Mouse (Mus musculus) heart, embryonic 12.5 days (tissue): Measurements from ENCODE around the gene Tlx2. TPM values are rescaled to one million over a fixed set of nuclear protein-coding genes. Genes with fewer than 3 reads are reported as not detected.

Source experiments
- ATAC-seq: fragments of 200-750 bp; cut with Nextera tagmentation; 2 replicates; pipeline ENCODE4 v1.8.0; 2017; ENCODE audit warnings: moderate TSS enrichment, moderate library complexity; ENCODE audit not compliant: insufficient number of reproducible peaks, low FRiP score
- H3K27ac ChIP-seq: fragments of 300-500 bp; sonication (generic); 2 replicates; pipeline ENCODE4 v1.5.1; 2016; ENCODE audit warnings: mild to moderate bottlenecking, moderate library complexity; ENCODE audit not compliant: poor library complexity, severe bottlenecking
- H3K27me3 ChIP-seq: fragments of 300-500 bp; sonication (generic); replicated peaks from 2 replicates; pipeline ENCODE4 v1.6.1; 2016; ENCODE audit warnings: mild to moderate bottlenecking, moderate library complexity
- H3K36me3 ChIP-seq: fragments of 300-500 bp; sonication (generic); 2 replicates; pipeline ENCODE4 v1.6.1; 2016; ENCODE audit warnings: mild to moderate bottlenecking, moderate library complexity
- H3K4me1 ChIP-seq: fragments of 300-500 bp; sonication (generic); replicated peaks from 2 replicates; pipeline ENCODE4 v1.6.1; 2016; ENCODE audit warnings: mild to moderate bottlenecking
- H3K4me2 ChIP-seq: fragments of 300-500 bp; sonication (generic); 2 replicates; pipeline ENCODE4 v1.6.1; 2016; ENCODE audit warnings: mild to moderate bottlenecking, moderate library complexity
- H3K4me3 ChIP-seq: fragments of 300-500 bp; sonication (generic); 2 replicates; pipeline ENCODE4 v1.5.1; 2016; ENCODE audit warnings: mild to moderate bottlenecking
- H3K9ac ChIP-seq: fragments of 300-500 bp; sonication (generic); 2 replicates; pipeline ENCODE4 v1.6.1; 2016; ENCODE audit warnings: mild to moderate bottlenecking, moderate library complexity
- H3K9me3 ChIP-seq: fragments of 300-500 bp; sonication (generic); replicated peaks from 2 replicates; pipeline ENCODE4 v1.6.1; 2016; ENCODE audit warnings: mild to moderate bottlenecking, moderate library complexity
- WGBS: fragments of 180-500 bp; shearing (Covaris S2); methylation state at CpG from one replicate; pipeline ENCODE4 v1.1.7; 2016; 5-methylcytosine and 5-hydroxymethylcytosine counted together
- polyA plus RNA-seq: library from polyadenylated mRNA; unstranded; fragments of >200 nt; fragmentation: Nextera tagmentation; extraction: Ambion mirVana; gene quantifications from 2 replicates; pipeline ENCODE4 v1.2.1, GENCODE M21; 2016

Tlx2 gene
- polyA plus RNA-seq, 1 experiment from 2014 or later = 0.18 TPM

DNA sequence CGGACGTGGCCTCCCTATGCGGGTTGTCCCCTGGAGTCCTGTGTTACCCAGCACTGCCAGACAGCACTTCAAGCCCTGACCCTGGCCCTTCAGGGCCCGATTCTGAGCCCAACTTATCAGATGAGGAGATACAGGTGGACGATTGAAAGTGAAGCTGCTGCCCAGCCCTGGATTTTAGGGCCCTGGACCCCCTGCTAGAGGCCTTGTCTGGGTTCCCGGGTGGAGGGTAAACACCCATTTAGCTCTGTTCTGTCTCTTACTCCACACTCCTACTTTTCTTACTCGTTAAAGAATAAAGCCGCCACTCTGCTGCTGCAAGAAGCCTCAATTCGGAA is 17.8 kb upstream of the Tlx2 start:
- Histone ChIP-seq H3K9ac (no peak overlapping the region), H3K4me1 (peaks cover 25% of the 10 kb centered on the region), H3K4me2 (peak overlapping the region; percentile 68), H3K36me3 (no peaks in the 10 kb centered on the region), H3K4me3 (peak overlapping the region; percentile 39), H3K9me3 (no peaks in the 10 kb centered on the region), H3K27ac (no peak overlapping the region), H3K27me3 (peaks cover 82% of the 10 kb centered on the region)
- WGBS = 11% methylated on average over 9 of the region's 9 CpGs
- no peak for ATAC-seq

DNA sequence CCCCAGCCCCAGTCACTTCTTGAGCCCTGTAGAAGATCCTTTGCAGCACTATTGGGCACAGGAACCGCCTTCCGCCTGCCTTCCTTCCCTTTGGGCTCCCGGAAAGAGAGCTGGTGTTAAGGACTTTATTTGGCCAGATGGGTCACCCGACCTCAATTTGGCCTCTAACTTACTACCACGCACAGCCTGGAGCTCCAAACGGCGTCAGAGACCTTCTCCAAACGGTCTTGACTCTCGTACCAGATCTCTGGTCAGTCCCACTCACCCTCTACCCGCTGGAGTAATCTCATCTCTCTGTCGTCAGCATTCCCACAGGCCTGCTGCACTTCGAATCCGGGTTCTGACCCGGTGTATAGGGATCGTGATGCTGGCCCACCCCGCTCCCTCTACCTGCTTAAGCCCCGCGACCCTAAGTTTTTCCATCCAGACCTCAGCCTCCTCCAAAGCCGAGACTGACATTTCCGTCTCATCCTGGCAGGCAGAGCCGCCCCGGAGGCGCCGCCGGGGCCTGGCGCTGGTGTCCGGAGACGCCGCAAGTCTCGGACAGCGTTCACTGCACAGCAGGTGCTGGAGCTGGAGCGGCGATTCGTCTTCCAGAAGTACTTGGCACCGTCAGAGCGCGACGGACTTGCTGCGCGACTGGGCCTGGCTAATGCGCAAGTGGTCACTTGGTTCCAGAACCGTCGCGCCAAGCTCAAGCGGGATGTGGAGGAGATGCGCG is 17.3 kb upstream of the Tlx2 start:
- no peak for ATAC-seq
- H3K36me3 ChIP-seq = peaks cover 2% of the 10 kb centered on the region; the same call in 1 of the 2 replicates
- no peaks in the 10 kb centered on the region for H3K9me3 ChIP-seq
- peak overlapping the region; percentile 39 for H3K4me3 ChIP-seq
- peak overlapping the region; percentile 68 for H3K4me2 ChIP-seq
- H3K4me1 ChIP-seq = peaks cover 22% of the 10 kb centered on the region
- H3K27me3 ChIP-seq = peaks cover 83% of the 10 kb centered on the region
- no peak overlapping the region for H3K27ac ChIP-seq
- H3K9ac ChIP-seq = peak overlapping the region; percentile 1; the same call in 1 of the 2 replicates
- WGBS = 1% methylated on average over 47 of the region's 47 CpGs

DNA sequence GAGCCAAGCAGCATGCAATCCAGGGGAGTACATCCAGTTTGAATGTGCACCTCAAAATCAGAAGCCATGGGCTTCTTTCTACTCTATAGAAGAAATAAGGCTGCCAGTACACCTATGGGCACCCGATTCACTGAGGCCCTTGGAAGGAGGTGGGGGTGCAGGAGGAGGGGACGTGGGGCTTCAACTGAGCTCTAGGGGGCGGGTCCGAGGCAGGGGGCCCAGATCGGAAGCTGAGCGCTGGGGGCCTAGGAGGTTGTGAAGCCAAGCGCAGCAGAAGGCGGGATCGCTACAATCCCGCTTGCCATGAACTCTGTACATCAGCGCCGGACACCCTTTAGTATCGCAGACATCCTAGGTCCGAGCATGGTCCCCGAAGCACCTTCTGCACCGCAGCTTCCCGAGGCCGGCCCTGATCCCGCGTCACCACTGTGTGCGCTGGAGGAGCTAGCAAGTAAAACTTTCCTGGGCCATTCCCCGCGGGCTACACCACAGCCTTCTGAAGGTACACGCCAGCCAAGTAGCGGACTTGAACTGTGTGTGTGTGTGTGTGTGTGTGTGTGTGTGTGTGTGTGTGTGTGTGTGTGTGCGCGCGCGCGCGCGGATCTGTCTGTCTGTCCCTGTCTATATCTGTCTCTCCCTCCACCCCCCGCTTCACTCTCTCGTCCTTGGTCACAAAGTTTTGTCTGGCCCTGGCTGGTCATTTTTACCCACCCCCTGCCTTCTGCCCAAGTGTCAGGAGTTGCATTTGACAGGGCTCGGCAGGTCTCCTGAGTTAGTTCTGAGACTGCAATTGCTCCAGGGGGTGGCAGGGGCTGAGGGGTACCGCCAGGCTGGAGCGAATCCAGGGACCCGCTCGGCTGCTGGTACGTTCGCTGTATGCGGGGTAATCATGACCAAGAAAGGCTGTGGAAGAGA is 16.3 kb upstream of the Tlx2 start, which contains the start of gene Lbx2:
TSS of gene Lbx2 (plus strand) at position 247 of the 915 bp plus-strand sequence.
- peaks cover 9% of the 10 kb centered on the region for H3K36me3 ChIP-seq
- H3K9ac ChIP-seq = peak within 1 kb of the TSS; percentile 27; the same call in 1 of the 2 replicates
- 3% methylated on average over 35 of the region's 42 CpGs for WGBS
- peak within 1 kb of the TSS; percentile 68 for H3K4me2 ChIP-seq
- no peak within 1 kb of the TSS for H3K27ac ChIP-seq
- no peaks in the 10 kb centered on the region for H3K9me3 ChIP-seq
- H3K27me3 ChIP-seq = peaks cover 90% of the 10 kb centered on the region
- peak within 1 kb of the TSS; percentile 39 for H3K4me3 ChIP-seq
- ATAC-seq = no peak
- H3K4me1 ChIP-seq = peaks cover 22% of the 10 kb centered on the region

DNA sequence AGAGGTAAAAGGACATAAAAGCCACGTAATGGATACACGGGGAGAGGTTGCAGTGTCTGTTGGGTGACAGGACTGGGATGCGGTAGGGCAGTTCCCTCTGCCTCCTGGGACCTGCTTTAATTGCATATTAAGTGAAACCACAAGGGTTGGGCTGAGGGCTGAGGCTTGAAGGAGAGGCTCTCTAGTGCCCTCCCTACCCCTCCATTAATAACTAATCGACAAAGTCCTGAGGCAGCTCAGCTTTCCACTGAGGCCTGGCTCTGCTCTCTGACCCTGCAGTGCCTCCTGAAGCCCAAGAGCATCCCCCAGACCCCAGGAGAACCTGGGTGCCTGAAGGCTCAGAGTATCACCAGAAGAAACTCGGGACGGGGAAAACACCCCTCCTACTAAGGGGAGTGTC is 14.4 kb upstream of the Tlx2 start:
- no peak overlapping the region for H3K27ac ChIP-seq
- no peak for ATAC-seq
- H3K4me2 ChIP-seq = no peak overlapping the region
- no peak overlapping the region for H3K4me3 ChIP-seq
- no peak overlapping the region for H3K9ac ChIP-seq
- H3K27me3 ChIP-seq = peaks cover 77% of the 10 kb centered on the region
- H3K4me1 ChIP-seq = peaks cover 22% of the 10 kb centered on the region
- WGBS = 10% methylated on average over 6 of the region's 6 CpGs
- H3K36me3 ChIP-seq = peaks cover 23% of the 10 kb centered on the region
- no peaks in the 10 kb centered on the region for H3K9me3 ChIP-seq

DNA sequence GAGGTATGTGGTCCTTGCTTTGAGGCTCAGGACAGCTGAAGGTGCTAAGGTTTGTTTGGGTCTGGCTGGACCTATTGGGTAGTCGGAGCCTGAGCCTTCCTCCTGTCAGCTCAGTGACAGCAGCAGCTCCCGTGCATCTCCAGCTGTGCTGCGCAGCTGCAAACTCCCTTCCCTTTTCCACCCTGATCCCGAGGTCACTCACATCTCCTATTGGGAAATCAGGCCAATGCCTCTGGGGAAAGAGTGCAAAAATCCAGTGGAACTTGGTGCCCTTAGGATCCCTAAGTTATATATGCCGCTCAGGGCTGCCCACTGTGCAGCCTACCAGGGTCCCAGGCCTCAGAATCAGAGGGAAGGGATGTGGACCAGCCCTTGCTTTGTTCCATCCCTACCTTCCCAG is 13.4 kb upstream of the Tlx2 start:
- no peak for ATAC-seq
- Histone ChIP-seq H3K4me3 (no peak overlapping the region), H3K27ac (no peak overlapping the region), H3K27me3 (peaks cover 68% of the 10 kb centered on the region), H3K9me3 (no peaks in the 10 kb centered on the region), H3K9ac (no peak overlapping the region), H3K36me3 (peaks cover 23% of the 10 kb centered on the region), H3K4me1 (peaks cover 29% of the 10 kb centered on the region), H3K4me2 (no peak overlapping the region)
- 17% methylated on average over 5 of the region's 5 CpGs for WGBS

DNA sequence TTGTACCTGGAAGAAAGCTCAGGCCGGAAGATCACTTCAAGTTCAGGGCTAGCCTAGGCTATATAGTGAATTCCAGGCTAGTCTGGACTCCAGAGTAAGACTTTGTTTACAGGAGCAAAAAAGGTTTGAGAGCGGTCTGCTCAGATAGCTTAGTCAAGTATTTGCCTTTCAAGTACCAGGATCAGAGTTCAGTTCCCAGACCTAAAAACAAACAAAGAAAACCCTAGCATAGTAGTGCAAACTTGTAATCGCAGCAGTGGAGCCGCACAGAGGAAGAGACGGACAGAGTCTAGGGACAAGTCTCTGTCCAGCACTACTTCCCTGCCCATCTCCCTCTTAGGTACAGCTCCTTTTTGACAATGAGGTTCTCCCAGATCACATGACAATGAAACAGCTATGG is 10.1 kb upstream of the Tlx2 start:
- peaks cover 59% of the 10 kb centered on the region for H3K27me3 ChIP-seq
- H3K27ac ChIP-seq = no peak overlapping the region
- WGBS = 94% methylated on average over 5 of the region's 5 CpGs
- peaks cover 11% of the 10 kb centered on the region; the same call in 1 of the 2 replicates for H3K4me1 ChIP-seq
- no peak overlapping the region for H3K9ac ChIP-seq
- H3K4me2 ChIP-seq = no peak overlapping the region
- no peaks in the 10 kb centered on the region for H3K9me3 ChIP-seq
- H3K4me3 ChIP-seq = no peak overlapping the region
- ATAC-seq = no peak
- peaks cover 23% of the 10 kb centered on the region for H3K36me3 ChIP-seq

DNA sequence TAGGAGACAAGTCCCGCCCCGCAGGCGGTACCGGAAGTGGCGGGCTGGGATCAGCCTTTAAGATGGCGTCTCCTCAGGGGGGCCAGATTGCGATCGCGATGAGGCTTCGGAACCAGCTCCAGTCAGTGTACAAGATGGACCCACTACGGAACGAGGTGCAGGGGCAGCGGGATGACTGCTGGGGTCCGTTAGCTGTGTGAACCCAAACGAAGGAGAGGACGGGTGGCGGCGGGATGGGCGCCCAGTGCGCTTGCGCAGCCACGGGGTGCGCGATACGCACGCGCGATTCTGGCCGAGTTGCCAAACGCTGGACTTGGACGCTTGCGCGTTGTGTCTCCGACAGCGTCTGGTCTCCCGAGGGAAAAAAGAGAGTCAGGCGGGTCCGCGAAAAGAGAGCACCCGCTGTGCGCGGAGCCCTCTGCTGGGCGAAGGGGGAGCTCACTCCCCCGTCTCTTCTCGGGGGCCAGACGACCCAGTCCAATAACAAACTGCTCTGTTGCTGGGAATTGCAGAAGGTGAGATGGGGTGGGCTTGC is 8.3 kb upstream of the Tlx2 start:
- WGBS = under 1% methylated on average over 46 of the region's 46 CpGs
- peak overlapping the region; percentile 97 for H3K4me2 ChIP-seq
- ATAC-seq = peak; percentile 94

DNA sequence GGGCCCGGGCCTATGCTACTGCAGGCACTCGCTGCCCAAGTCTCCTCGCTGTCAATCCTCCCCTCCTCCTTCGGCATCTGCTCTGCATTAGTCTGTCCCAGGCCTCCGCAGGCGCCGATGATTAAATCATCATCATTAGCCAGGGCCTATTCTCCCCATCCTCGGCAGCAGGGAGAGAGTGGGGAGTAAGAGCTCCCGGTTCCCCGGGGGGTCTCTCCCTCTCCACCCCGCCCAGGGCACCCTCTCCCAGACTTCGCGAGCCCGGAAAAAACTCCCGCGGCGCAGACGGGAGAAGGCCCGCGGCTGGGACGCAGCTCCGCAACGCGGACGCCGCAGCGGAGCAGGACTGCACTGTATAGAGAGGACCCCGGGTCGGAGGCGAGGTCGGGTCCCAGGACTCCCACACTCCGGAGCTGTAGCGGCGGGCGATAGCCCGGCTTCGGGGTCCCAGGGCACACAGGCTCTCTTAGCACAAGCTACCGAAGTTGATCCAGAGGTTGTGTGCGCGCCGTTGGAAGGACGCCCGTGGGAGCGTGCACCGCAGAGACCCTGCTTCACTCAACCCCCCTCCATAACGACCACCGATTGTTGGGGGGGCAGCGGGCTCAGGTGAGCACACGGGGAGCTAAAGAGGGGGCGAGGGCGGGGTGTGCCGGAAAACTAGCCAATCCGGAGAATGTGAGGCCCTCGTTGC is 7.7 kb upstream of the Tlx2 start, which contains the start of gene Pcgf1:
TSS of gene Pcgf1 (plus strand) at position 240 of the 694 bp plus-strand sequence.
- Histone ChIP-seq H3K4me1 (peaks cover 11% of the 10 kb centered on the region; the same call in 1 of the 2 replicates), H3K4me3 (peak within 1 kb of the TSS; percentile 62), H3K27ac (peak within 1 kb of the TSS; percentile 38; the same call in 1 of the 2 replicates), H3K9ac (peak within 1 kb of the TSS; percentile 71), H3K27me3 (peaks cover 58% of the 10 kb centered on the region), H3K4me2 (peak within 1 kb of the TSS; percentile 97), H3K9me3 (no peaks in the 10 kb centered on the region), H3K36me3 (peaks cover 23% of the 10 kb centered on the region)
- WGBS = under 1% methylated on average over 54 of the region's 54 CpGs
- ATAC-seq = peak; percentile 52

More for the DNA sequence above, 8.3 kb upstream of the Tlx2 start:
- H3K9me3 ChIP-seq = no peaks in the 10 kb centered on the region
- peaks cover 11% of the 10 kb centered on the region; the same call in 1 of the 2 replicates for H3K4me1 ChIP-seq
- peak overlapping the region; percentile 71 for H3K9ac ChIP-seq
- peak overlapping the region; percentile 62 for H3K4me3 ChIP-seq
- H3K27ac ChIP-seq = peak overlapping the region; percentile 38; the same call in 1 of the 2 replicates
- peaks cover 59% of the 10 kb centered on the region for H3K27me3 ChIP-seq
- peaks cover 23% of the 10 kb centered on the region for H3K36me3 ChIP-seq

DNA sequence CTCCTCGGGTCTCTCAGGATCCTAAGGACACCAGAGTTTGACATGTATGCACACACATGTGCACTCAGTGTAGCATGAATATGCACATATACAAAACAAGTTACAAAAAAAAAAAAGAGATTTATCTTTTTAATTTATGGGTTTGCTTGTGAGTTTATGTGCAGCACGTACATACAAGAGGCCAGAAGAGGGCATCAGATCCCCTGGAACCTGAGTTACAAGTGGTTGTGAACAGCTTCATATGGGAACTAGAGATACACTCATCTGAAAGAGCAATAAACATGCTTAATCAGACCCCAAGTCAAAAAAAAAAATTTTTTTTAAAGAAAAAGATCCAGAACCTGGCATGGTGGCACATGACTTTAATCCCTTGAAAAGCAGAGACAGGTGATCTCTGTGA is 4.9 kb upstream of the Tlx2 start:
- no peaks in the 10 kb centered on the region for H3K9me3 ChIP-seq
- peaks cover 22% of the 10 kb centered on the region for H3K4me1 ChIP-seq
- H3K36me3 ChIP-seq = 0 out of 2 replicates have a peak, but pooled peaks cover 3% of the 10 kb centered on the region
- ATAC-seq = no peak
- H3K4me3 ChIP-seq = no peak overlapping the region
- H3K4me2 ChIP-seq = no peak overlapping the region
- no peak overlapping the region for H3K9ac ChIP-seq
- no peak overlapping the region for H3K27ac ChIP-seq
- 20% methylated on average over 2 of the region's 2 CpGs for WGBS
- peaks cover 75% of the 10 kb centered on the region for H3K27me3 ChIP-seq

DNA sequence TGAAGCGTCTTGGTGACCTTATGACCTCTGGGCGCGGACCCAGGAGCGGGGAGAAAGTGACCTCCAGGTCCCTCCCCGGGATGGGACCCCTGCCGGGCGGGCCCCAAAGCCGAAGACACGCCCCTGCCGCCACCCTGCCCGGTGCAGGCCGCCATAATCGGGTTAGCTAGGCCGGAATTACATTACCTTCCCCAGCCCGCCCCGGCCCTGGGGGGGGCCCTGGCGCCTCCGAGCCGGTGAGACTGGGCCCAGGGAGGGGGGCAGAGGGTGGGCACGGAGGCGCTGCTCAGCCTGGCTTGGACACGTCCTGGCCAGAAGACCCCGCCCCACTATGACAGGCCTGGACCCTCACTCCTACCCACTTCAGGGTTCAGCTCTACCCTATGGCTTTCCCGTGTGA is 1.1 kb upstream of the Tlx2 start:
- WGBS = 2% methylated on average over 21 of the region's 24 CpGs
- no peak overlapping the region for H3K9ac ChIP-seq
- H3K4me2 ChIP-seq = 0 out of 2 replicates have a peak overlapping the region, but pooled peaks have one; percentile 14
- ATAC-seq = peak; percentile 40; the same call in 1 of the 2 replicates
- H3K27ac ChIP-seq = no peak overlapping the region
- no peak overlapping the region for H3K4me3 ChIP-seq
- H3K9me3 ChIP-seq = no peaks in the 10 kb centered on the region
- peaks cover 97% of the 10 kb centered on the region for H3K27me3 ChIP-seq
- no peaks in the 10 kb centered on the region for H3K36me3 ChIP-seq
- H3K4me1 ChIP-seq = peaks cover 27% of the 10 kb centered on the region
